Mouse (Mus musculus): ENCODE data around the gene Atp5d. TPM values are rescaled to one million over a fixed set of nuclear protein-coding genes. Genes with fewer than 3 reads are reported as not detected.
"Not testable (repeated sequence)": the region's sequence is repeated elsewhere in the genome, so short reads cannot be mapped to it uniquely, and the experiment has no call there.

Atp5d gene
- total RNA-seq, 2 experiments from 2014 or later = 966 to 1,003 TPM

- DNase-seq = no peak
These were observed 16.8 kb downstream of the Atp5d start for GRCm38 (mm10) chr10:80155277-80155676.

GRCm38 (mm10) chr10:80156002-80156751, 17.7 kb downstream of the Atp5d start:
- no peak for DNase-seq

GRCm38 (mm10) chr10:80156752-80157053, 18.3 kb downstream of the Atp5d start:
- DNase-seq = peak; percentile 59

GRCm38 (mm10) chr10:80157141-80157929, 18.9 kb downstream of the Atp5d start:
- no peak for DNase-seq

- DNase-seq = peak; percentile 76
These were observed 20.0 kb downstream of the Atp5d start for GRCm38 (mm10) chr10:80158307-80158986.

- peak; percentile 67 for DNase-seq
These were observed 20.7 kb downstream of the Atp5d start for GRCm38 (mm10) chr10:80159021-80159560.

GRCm38 (mm10) chr10:80159561-80160454, 21.4 kb downstream of the Atp5d start:
- DNase-seq = peak; percentile 99

- peak; percentile 93 for DNase-seq
These were observed 22.3 kb downstream of the Atp5d start for GRCm38 (mm10) chr10:80160455-80161371.

- peak; percentile 49 for DNase-seq
These were observed 23.2 kb downstream of the Atp5d start for GRCm38 (mm10) chr10:80161522-80162242.

GRCm38 (mm10) chr10:80162243-80162608, 23.8 kb downstream of the Atp5d start:
- no peak for DNase-seq

GRCm38 (mm10) chr10:80162716-80163299, 24.4 kb downstream of the Atp5d start:
- peak; percentile 13 for DNase-seq

GRCm38 (mm10) chr10:80163721-80164120, 25.3 kb downstream of the Atp5d start:
- peak; percentile 53 for DNase-seq

- peak; percentile 52 for DNase-seq
These were observed 25.9 kb downstream of the Atp5d start for GRCm38 (mm10) chr10:80164161-80164997.

- peak; percentile 99 for DNase-seq
These were observed 26.5 kb downstream of the Atp5d start for GRCm38 (mm10) chr10:80164998-80165344.

- DNase-seq = peak; percentile 75
These were observed 27.1 kb downstream of the Atp5d start, which contains the start of gene Cirbp for GRCm38 (mm10) chr10:80165392-80166128. TSS of gene Cirbp (plus strand) at chr10:80165985.

GRCm38 (mm10) chr10:80166136-80166535, 27.7 kb downstream of the Atp5d start:
- not testable (repeated sequence) for DNase-seq

- peak; percentile 100 for DNase-seq
These were observed 29.1 kb downstream of the Atp5d start for GRCm38 (mm10) chr10:80167460-80168037.

Measured in heart, postnatal 4 days (tissue).